In genomic region chr7:123039302-123039701, GRCm38 (mm10) we compare ENCODE assay signal across 11 mouse cellular contexts.
DNase-seq lines count a peak whose midpoint lies in the region; ATAC-seq and TF ChIP-seq lines count a peak whose summit lies in the region.
"Had no signal": no experiment of that assay in that cellular context is flagged by ENCODE, and none has a peak within 500 bp of the region (broad histone marks: within the 10 kb centered on the region; RNA-seq: fewer than 3 reads in every experiment).

No protein-coding gene starts in this region.

- H3K9ac ChIP-seq in heart, adult 2 months (ENCODE audit: low read depth, low read length): no peak overlapping the region
- H3K9ac ChIP-seq: embryonic facial prominence, embryonic 12.5 days had no signal

- DNase-seq in heart, adult 2 months: no peak
- DNase-seq in heart, postnatal 25 days (ENCODE audit: low spot score): no peak
- DNase-seq in thymus, postnatal 0 days (ENCODE audit: low spot score): peak; percentile 20
- no peak for DNase-seq in thymus, postnatal 36 days
- DNase-seq in embryo, embryonic 11 days: peak; percentile 19
- no peak for DNase-seq in urinary bladder, postnatal 4 days (ENCODE audit: low spot score in 2 of 2)
- no peak for DNase-seq in left cerebral cortex, adult 18-20 months (ENCODE audit: low spot score in 2 of 2)
- DNase-seq: gastrocnemius, postnatal 36 days; spleen, adult 18-20 months had no signal

- no peak overlapping the region for H3K4me3 ChIP-seq in heart, adult 2 months
- H3K4me3 ChIP-seq: embryonic facial prominence, embryonic 12.5 days had no signal

- no peaks in the 10 kb centered on the region for H3K27me3 ChIP-seq in heart, adult 2 months (ENCODE audit: control insufficient read depth, insufficient read depth, low read length)
- H3K27me3 ChIP-seq: embryonic facial prominence, embryonic 12.5 days had no signal

- no peak for ATAC-seq in erythroid progenitor cell, adult 5-6 weeks (replicated peaks; ENCODE audit: low FRiP score, poor library complexity, severe bottlenecking)

- no peaks in the 10 kb centered on the region for H3K4me1 ChIP-seq in heart, adult 2 months (ENCODE audit: control insufficient read depth, insufficient read depth, low read length)
- H3K4me1 ChIP-seq: embryonic facial prominence, embryonic 12.5 days had no signal

- no peaks in the 10 kb centered on the region for H3K79me2 ChIP-seq in heart, adult 2 months (replicated peaks; ENCODE audit: control insufficient read depth, insufficient read depth, low read length)

- H3K27ac ChIP-seq in heart, adult 2 months: no peak overlapping the region
- H3K27ac ChIP-seq: embryonic facial prominence, embryonic 12.5 days had no signal

- no peak for TF ChIP-seq POLR2A in heart, adult 2 months (IDR thresholded peaks at IDR 0.05; ENCODE audit: insufficient read depth, low read depth, low read length)

- TF ChIP-seq EP300 in heart, adult 2 months (IDR thresholded peaks at IDR 0.05; ENCODE audit: insufficient read depth, low read depth, low read length): no peak

- peak; percentile 63 for TF ChIP-seq CTCF in heart, adult 2 months (IDR thresholded peaks at IDR 0.05)

- intact Hi-C loops in heart, adult 2 months (cut with DNase I): no loop called here
- intact Hi-C loops in heart, postnatal 25 days (cut with DNase I): no loop called here

- no peaks in the 10 kb centered on the region for H3K36me3 ChIP-seq in heart, adult 2 months (ENCODE audit: control insufficient read depth, insufficient read depth, low read length)
- H3K36me3 ChIP-seq: embryonic facial prominence, embryonic 12.5 days had no signal

Comparison
In these comparisons a context has a peak if more than half of its experiments do, and no peak if none do; other contexts are left out.
1. DNase-seq: peak in thymus, postnatal 0 days (single experiment) and embryo, embryonic 11 days (single experiment); none in heart, adult 2 months (0 of 2), heart, postnatal 25 days (single experiment), thymus, postnatal 36 days (0 of 2), urinary bladder, postnatal 4 days (0 of 2) and left cerebral cortex, adult 18-20 months (0 of 2).